Mouse (Mus musculus) gastrocnemius, postnatal 36 days (tissue): ENCODE measurements at regions not wholly inside any gene's neighbourhood (a gene's known extent, or its start where the extent isn't known, plus 50 kb on each side); places are given as distances from the start of the nearest gene placed in this dataset.

Experiments used
- DNase-seq, 2 experiments: peaks; one replicate each; pipeline ENCODE4 v3.0.0; 2022
- intact Hi-C: fragments of 180-260 bp; cut with DNase I; formaldehyde crosslinking; loops from one replicate; pipeline ENCODE4 v1.15.1; 2025

- intact Hi-C loops: no loop called here
- no peak for DNase-seq
These were observed 55.3 kb upstream of the Spaca1 start for GRCm38 (mm10) chr4:34105251-34105650.

GRCm38 (mm10) chr4:34114323-34114722 lies 64.3 kb upstream of the Spaca1 start:
- DNase-seq: no peak
- intact Hi-C loops: no loop called here

- DNase-seq: no peak
- intact Hi-C loops: no loop called here
These were observed 67.1 kb upstream of the Spaca1 start for GRCm38 (mm10) chr4:34117086-34117485.

GRCm38 (mm10) chr4:34122959-34123520 lies 73.0 kb upstream of the Spaca1 start:
- intact Hi-C loops: no loop called here
- DNase-seq: no peak

- DNase-seq: no peak
- intact Hi-C loops: no loop called here
These were observed 78.2 kb upstream of the Spaca1 start for GRCm38 (mm10) chr4:34128224-34128623.

GRCm38 (mm10) chr4:34146133-34146867 lies 96.3 kb upstream of the Spaca1 start:
- intact Hi-C loops: no loop called here
- DNase-seq: no peak

- intact Hi-C loops: no loop called here
- DNase-seq: no peak
These were observed 99.2 kb upstream of the Spaca1 start for GRCm38 (mm10) chr4:34148956-34149739.

- no peak for DNase-seq
- intact Hi-C loops: no loop called here
These were observed 101.8 kb upstream of the Spaca1 start for GRCm38 (mm10) chr4:34151605-34152347.

GRCm38 (mm10) chr4:34155501-34155900 lies 105.5 kb upstream of the Spaca1 start:
- intact Hi-C loops: no loop called here
- no peak for DNase-seq

- DNase-seq: no peak
- intact Hi-C loops: no loop called here
These were observed 108.0 kb upstream of the Spaca1 start for GRCm38 (mm10) chr4:34157818-34158511.

GRCm38 (mm10) chr4:34171265-34171862 lies 121.4 kb upstream of the Spaca1 start:
- intact Hi-C loops: no loop called here
- DNase-seq: no peak

GRCm38 (mm10) chr4:34172000-34172399 lies 122.0 kb upstream of the Spaca1 start:
- intact Hi-C loops: no loop called here
- DNase-seq: no peak

GRCm38 (mm10) chr4:34177421-34177820 lies 127.4 kb upstream of the Spaca1 start:
- no peak for DNase-seq
- intact Hi-C loops: no loop called here

- no peak for DNase-seq
- intact Hi-C loops: no loop called here
These were observed 136.5 kb upstream of the Spaca1 start for GRCm38 (mm10) chr4:34186522-34186921.

GRCm38 (mm10) chr4:34203193-34203848 lies 153.3 kb upstream of the Spaca1 start:
- DNase-seq: no peak
- intact Hi-C loops: no loop called here

- intact Hi-C loops: no loop called here
These were observed 159.3 kb upstream of the Spaca1 start for GRCm38 (mm10) chr4:34209179-34209896.

GRCm38 (mm10) chr4:34213731-34214130 lies 163.7 kb upstream of the Spaca1 start:
- intact Hi-C loops: no loop called here
- DNase-seq: no peak

More at GRCm38 (mm10) chr4:34209179-34209896, 159.3 kb upstream of the Spaca1 start:
- DNase-seq: no peak

- intact Hi-C loops: no loop called here
These were observed 164.4 kb upstream of the Spaca1 start for GRCm38 (mm10) chr4:34214346-34214745.

GRCm38 (mm10) chr4:34221915-34222314 lies 171.9 kb upstream of the Spaca1 start:
- intact Hi-C loops: loop anchor here (10.0 kb wide), 1 partner anchor 507 kb away; no protein-coding TSS in a partner anchor
- DNase-seq: no peak

More at GRCm38 (mm10) chr4:34214346-34214745, 164.4 kb upstream of the Spaca1 start:
- DNase-seq: no peak
